Mouse (Mus musculus) layer of hippocampus, adult 2 months (tissue): ENCODE measurements around the gene Atp6v0e2. TPM values are rescaled to one million over a fixed set of nuclear protein-coding genes. Genes with fewer than 3 reads are reported as not detected.
A peak's percentile ranks its signal among the peaks of the same experiment; 100 is the strongest.

Experiments used
- DNase-seq, 2 experiments: peaks; one replicate each; pipeline ENCODE4 v3.0.0; 2022; ENCODE audit warnings: low spot score in 2 of 2
- H3K27ac ChIP-seq: fragments of 200-600 bp; 2 replicates; pipeline ENCODE4 v1.8.1; 2022
- H3K4me3 ChIP-seq: fragments of 200-600 bp; 2 replicates; pipeline ENCODE4 v1.8.1; 2022; ENCODE audit warnings: mild to moderate bottlenecking
- CTCF ChIP-seq: fragments of 200-600 bp; conservative IDR thresholded peaks from 2 replicates; pipeline ENCODE4 v1.8.1; 2022; ENCODE audit warnings: antibody characterized with exemption, mild to moderate bottlenecking, moderate library complexity
- total RNA-seq, 2 experiments: library from RNA; stranded (reverse); gene quantifications; 2 replicates each; pipeline ENCODE4 v1.2.3; 2021

The Atp6v0e2 gene
- total RNA-seq, 2 experiments from 2014 or later, result 443 to 456 TPM

GRCm38 (mm10) chr6:48569065-48569807, 31.8 kb downstream of the Atp6v0e2 start:
- TF ChIP-seq CTCF, result no peak
- Histone ChIP-seq H3K27ac (no peak overlapping the region), H3K4me3 (no peak overlapping the region)
- DNase-seq, result no peak

- DNase-seq, result no peak
- H3K27ac ChIP-seq, result peak overlapping the region; percentile 59; the same call in 1 of the 2 replicates
- no peak for TF ChIP-seq CTCF
- peak overlapping the region; percentile 13; the same call in 1 of the 2 replicates for H3K4me3 ChIP-seq
Observed at GRCm38 (mm10) chr6:48572014-48572413, 34.6 kb downstream of the Atp6v0e2 start.

DNA sequence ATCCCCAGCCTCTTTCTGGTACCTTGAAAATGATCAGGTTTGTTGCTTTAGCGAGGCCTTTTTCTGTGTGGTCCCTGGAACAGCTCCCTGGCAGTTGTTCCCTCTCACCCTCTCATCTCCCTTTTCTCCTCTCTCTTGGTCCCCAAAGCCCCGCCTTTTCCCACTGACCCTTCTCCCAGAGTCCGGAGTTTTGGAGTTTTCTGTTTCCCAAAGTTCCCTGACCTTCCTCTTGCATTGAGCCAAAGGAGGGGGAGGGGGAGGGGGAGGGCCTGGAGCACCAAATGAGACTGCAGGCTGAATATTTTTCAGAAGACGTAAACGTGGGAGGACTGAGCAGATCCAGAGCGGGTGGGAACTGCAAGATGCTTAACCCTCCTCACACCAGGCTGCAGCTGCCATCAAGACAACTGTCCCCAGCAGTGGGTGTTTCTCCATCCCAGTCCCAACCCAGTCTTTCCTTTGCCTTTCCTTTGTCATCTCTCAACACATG, 35.2 kb downstream of the Atp6v0e2 start, which contains the start of gene Rarres2:
TSS of gene Rarres2 (minus strand) at position 218 of the 490 bp plus-strand sequence.
- TF ChIP-seq CTCF, result no peak
- DNase-seq, result no peak

DNA sequence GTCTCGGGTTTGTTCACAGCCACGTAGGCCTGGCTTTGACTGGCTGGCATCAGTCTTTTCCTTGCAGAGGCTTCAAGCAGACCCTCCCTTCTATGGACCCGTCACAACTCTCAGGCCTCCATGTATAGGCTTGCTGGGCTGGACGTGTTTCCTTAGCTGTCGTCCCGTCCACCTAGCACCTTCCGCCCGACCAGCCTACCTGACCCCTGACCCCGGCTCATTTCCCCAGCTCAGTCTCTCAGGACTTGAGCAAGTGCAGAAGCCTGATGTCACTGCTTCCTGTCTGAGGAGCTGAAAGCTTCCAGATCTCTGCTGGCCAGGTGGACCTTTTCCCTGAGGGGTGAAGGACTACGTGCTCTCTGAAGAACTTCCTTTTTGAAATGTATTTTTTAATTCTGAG, 35.9 kb downstream of the Atp6v0e2 start:
- no peak for DNase-seq
- Histone ChIP-seq H3K27ac (no peak overlapping the region), H3K4me3 (no peak overlapping the region)
- no peak for TF ChIP-seq CTCF

More for the DNA sequence above, 35.2 kb downstream of the Atp6v0e2 start, which contains the start of gene Rarres2:
- Histone ChIP-seq H3K27ac (peak within 1 kb of the TSS; percentile 59; the same call in 1 of the 2 replicates), H3K4me3 (peak within 1 kb of the TSS; percentile 13; the same call in 1 of the 2 replicates)

- no peak for DNase-seq
Observed at GRCm38 (mm10) chr6:48573981-48574380, 36.6 kb downstream of the Atp6v0e2 start.

GRCm38 (mm10) chr6:48578736-48579135, 41.3 kb downstream of the Atp6v0e2 start:
- Histone ChIP-seq H3K27ac (peak overlapping the region; percentile 12; the same call in 1 of the 2 replicates), H3K4me3 (no peak overlapping the region)
- no peak for DNase-seq
- no peak for TF ChIP-seq CTCF

More at GRCm38 (mm10) chr6:48573981-48574380, 36.6 kb downstream of the Atp6v0e2 start:
- Histone ChIP-seq H3K4me3 (no peak overlapping the region), H3K27ac (no peak overlapping the region)
- no peak for TF ChIP-seq CTCF

DNA sequence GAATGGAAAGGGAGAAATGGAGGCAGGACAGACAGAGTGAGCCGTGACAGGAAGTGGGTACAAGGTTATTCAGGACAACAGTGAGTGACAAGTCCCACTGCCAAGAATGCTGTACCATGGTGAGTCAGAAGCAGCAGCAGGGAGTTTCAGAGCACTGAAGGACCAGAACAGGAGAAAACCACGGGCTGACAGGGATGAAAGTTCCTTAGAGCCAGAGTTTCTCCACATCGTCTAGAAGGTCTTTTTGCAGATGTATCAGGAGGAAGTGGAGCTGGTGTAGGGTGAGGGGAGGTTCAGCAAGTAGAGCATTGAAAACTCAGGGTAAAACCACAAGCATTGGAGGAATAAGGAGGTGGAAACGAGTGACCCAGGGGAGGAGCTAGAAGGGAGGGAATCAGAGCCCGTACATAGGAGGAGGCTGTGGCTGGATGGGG, 41.8 kb downstream of the Atp6v0e2 start:
- DNase-seq, result no peak
- TF ChIP-seq CTCF, result no peak

GRCm38 (mm10) chr6:48581257-48581656, 43.8 kb downstream of the Atp6v0e2 start:
- TF ChIP-seq CTCF, result no peak
- DNase-seq, result no peak
- H3K4me3 ChIP-seq, result no peak overlapping the region
- no peak overlapping the region for H3K27ac ChIP-seq

More for the DNA sequence above, 41.8 kb downstream of the Atp6v0e2 start:
- Histone ChIP-seq H3K4me3 (no peak overlapping the region), H3K27ac (peak overlapping the region; percentile 12; the same call in 1 of the 2 replicates)

DNA sequence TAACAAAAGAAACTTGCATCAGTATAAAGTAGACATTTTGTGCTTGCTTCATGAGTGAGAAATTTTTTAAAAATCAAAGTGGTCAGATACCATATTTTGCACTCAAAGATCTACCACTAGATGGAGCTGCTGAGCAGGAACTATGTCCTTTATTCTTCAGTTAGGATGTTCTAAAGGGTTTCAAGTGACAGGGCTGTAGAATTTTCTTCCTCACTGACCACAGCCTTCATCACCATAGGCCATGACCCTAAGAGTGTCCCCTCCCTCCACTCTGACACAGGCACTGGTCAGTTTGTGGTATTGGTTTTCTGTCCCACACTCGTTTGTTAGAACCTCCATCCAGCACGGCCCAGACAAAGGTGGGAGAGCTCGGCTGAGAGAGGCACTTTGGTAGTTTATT, 44.6 kb downstream of the Atp6v0e2 start:
- no peak overlapping the region for H3K27ac ChIP-seq
- DNase-seq, result peak; percentile 32 to 61
- TF ChIP-seq CTCF, result peak; percentile 97
- H3K4me3 ChIP-seq, result no peak overlapping the region

DNA sequence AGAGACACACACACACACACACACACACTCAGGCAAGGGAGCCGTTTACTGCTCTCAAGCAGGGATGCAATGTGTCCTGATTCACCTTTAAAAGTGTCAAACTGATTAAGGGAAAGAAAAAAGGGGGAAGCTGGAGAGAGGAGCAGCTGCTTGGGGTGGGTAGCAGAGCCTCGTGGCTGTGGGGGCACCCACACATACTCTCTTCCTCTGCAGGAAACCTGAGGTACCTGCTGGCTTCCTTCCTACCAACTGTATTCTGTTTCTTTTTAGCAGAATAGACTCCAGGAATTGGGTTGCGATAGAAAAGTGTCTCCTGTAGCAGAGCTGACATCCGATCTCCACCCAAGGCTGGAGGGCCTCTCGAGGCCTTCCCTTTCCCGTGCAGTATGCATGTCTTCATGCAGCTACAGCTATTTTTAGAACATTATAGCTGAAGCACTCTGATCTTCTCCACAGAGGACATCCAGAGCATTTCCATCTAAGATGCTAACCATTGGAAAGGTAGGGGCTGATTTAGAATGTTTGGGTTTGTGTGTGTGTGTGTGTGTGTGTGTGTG, 51.9 kb downstream of the Atp6v0e2 start, which contains the start of gene Gm45021:
TSS of gene Gm45021 (plus strand) at position 417 of the 557 bp plus-strand sequence.
- no peak for DNase-seq
- TF ChIP-seq CTCF, result no peak
- Histone ChIP-seq H3K4me3 (no peak within 1 kb of the TSS), H3K27ac (no peak within 1 kb of the TSS)

Other genes with a start within 250 kb of the Atp6v0e2 start
- 10 to 100 TPM; 42.9 to 49.3 TPM for gene Krba1, start 142.0 kb upstream of the Atp6v0e2 start, total RNA-seq
- 10 to 100 TPM; 20.2 to 25.8 TPM for gene Zfp467, start 91.8 kb upstream of the Atp6v0e2 start, total RNA-seq
- gene Sspo, start 89.4 kb upstream of the Atp6v0e2 start, total RNA-seq, result 1 to 10 TPM in 1 of 2 experiments, under 1 TPM in 1; 0.92 to 1.5 TPM
- gene Lrrc61, start 17.2 kb downstream of the Atp6v0e2 start, total RNA-seq, result 10 to 100 TPM; 36.6 to 40.9 TPM
- gene Rarres2, start 35.2 kb downstream of the Atp6v0e2 start, total RNA-seq, result 10 to 100 TPM; 11.4 to 16.0 TPM
- not detected for gene Gm45021, start 52.0 kb downstream of the Atp6v0e2 start, total RNA-seq
- 10 to 100 TPM; 48.6 to 53.1 TPM for gene Repin1, start 56.3 kb downstream of the Atp6v0e2 start, total RNA-seq
- not detected for gene Gm44965, start 56.3 kb downstream of the Atp6v0e2 start, total RNA-seq
- gene Zfp775, start 64.4 kb downstream of the Atp6v0e2 start, total RNA-seq, result 10 to 100 TPM in 1 of 2 experiments, 1 to 10 TPM in 1; 7.9 to 10.4 TPM
- 10 to 100 TPM; 12.7 to 13.4 TPM for gene AI854703, start 89.1 kb downstream of the Atp6v0e2 start, total RNA-seq
- under 1 TPM; 0.81 to 0.97 TPM for gene Gimap8, start 109.6 kb downstream of the Atp6v0e2 start, total RNA-seq
- gene Gimap9, start 138.5 kb downstream of the Atp6v0e2 start, total RNA-seq, result under 1 TPM; 0.42 to 0.44 TPM
- not detected for gene Gimap4, start 146.9 kb downstream of the Atp6v0e2 start, total RNA-seq
- 1 to 10 TPM; 4.2 to 5.5 TPM for gene Gimap6, start 170.6 kb downstream of the Atp6v0e2 start, total RNA-seq
- not detected for gene Gm28053, start 181.0 kb downstream of the Atp6v0e2 start, total RNA-seq
- not detected for gene Gimap7, start 181.0 kb downstream of the Atp6v0e2 start, total RNA-seq
- gene Gimap1, start 201.4 kb downstream of the Atp6v0e2 start, total RNA-seq, result 1 to 10 TPM; 1.5 to 3.9 TPM
- gene Gimap5, start 208.6 kb downstream of the Atp6v0e2 start, total RNA-seq, result 1 to 10 TPM in 1 of 2 experiments, under 1 TPM in 1; 0.74 to 1.5 TPM
- gene Gimap3, start 233.2 kb downstream of the Atp6v0e2 start, total RNA-seq, result not detected